Mouse (Mus musculus) urinary bladder, adult 2 months (tissue): ENCODE results near the gene Hcn2. TPM values are rescaled to one million over a fixed set of nuclear protein-coding genes. Genes with fewer than 3 reads are reported as not detected.

Experiments used
- DNase-seq: peaks from one replicate; pipeline ENCODE4 v3.0.0; 2022; ENCODE audit warnings: low spot score
- polyA plus RNA-seq: library from polyadenylated mRNA; depleted of rRNA; stranded (reverse); fragments of >200 nt; gene quantifications from 2 replicates; pipeline ENCODE4 v1.2.3, GENCODE M21; 2012; rRNA removed

Gene Hcn2
- polyA plus RNA-seq, 1 experiment: 0.96 TPM

DNA sequence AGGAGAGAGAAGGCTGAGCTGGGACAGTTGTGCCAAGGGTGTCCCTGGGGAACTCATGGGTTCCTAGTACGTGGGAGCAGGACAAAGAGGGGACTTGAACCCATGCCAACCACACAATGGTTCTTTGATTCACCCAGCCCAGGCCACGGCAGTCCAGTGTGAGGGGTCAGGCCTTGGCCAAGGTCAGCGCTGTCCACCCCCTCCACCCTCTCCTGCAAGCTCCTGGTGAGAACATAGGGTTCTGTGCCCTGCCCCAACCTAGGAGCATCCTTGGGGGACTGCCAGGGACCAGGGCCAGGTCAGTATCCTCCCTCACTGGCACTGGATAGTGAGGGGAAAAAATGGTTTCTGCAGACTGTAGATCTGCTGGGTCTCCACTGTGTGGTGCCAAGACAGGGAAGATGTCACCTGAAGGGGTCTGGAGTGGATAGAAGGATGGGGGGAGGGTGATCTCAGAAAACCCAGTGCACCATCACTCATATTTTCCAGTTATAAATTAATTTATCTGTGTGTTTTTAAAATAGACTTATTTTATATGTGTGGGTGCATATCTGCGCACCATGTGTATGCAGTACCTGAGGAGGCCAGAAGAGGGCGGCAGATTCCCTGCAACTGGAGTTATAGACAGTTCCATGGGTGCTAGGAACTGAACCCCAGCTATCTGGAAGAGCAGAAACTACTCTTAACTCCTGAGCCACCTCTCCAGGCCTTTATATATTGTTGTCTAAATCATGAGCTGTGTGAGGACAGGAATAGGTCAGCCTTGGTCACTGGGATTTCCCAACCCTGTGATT, 58.2 kb downstream of the Hcn2 start:
- DNase-seq: no peak

DNA sequence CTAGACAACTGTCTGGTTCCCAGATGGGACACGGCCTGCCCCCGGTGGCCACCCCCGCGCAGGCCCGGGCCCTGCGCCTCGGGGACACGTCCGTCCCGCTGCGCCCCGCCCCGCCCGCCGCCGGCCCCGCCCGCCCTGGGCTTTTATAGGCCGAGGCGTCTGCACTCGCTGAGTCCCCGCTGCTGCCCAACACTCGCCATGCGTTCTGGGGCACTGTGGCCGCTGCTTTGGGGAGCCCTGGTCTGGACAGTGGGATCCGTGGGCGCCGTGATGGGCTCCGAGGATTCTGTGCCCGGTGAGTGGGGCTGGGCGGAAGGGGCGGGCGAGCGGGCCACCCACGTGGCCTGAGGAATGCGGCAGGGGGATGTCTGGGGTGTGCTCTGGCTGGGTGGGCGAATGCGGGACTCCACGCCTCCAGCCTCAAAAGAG, 60.7 kb downstream of the Hcn2 start, which contains the start of gene Fstl3:
Gene Fstl3 (plus strand): TSS at position 170 of the 429 bp plus-strand sequence.
- DNase-seq: peak; percentile 38

DNA sequence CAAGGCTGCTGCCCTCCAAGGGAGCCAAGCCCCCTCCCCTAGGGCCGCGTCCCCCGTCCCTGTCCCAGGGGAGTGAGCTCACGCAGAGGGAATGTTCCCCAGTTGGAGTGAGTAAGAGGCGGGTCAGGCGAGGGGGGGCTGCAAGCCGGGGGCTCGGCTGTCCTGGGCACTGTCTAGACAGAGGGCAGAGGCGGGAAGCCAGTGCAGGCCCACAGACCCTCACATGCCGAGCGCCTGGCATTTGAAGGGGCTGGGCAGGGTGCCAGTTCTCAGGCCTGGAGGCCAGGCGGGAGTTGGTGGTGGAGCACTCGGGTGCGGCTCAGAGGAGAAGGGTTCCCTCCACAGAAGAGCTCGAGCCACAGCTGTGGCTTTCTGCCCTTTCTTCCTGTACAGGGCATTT, 61.6 kb downstream of the Hcn2 start:
- DNase-seq: peak; percentile 44

DNA sequence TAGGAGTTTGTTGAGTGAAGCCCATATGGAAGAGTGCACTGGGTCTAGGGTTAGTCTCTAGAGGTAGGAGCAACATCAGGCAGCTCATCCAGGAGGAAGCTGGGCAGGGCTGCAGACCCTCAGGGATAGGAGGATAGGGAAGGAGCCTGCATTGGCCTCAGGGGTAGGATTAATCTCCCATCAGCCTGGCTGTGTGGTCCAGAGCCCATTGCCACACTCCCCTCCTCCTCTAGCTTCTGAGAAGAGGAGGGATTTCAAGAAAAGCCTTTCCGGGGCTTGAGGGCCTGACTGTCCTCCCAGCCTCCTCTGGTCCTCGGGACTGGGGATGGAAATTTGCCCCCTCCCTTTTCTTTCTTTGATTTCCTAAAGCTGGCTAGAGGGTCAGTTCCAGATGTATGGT, 62.8 kb downstream of the Hcn2 start:
- peak; percentile 27 for DNase-seq

DNA sequence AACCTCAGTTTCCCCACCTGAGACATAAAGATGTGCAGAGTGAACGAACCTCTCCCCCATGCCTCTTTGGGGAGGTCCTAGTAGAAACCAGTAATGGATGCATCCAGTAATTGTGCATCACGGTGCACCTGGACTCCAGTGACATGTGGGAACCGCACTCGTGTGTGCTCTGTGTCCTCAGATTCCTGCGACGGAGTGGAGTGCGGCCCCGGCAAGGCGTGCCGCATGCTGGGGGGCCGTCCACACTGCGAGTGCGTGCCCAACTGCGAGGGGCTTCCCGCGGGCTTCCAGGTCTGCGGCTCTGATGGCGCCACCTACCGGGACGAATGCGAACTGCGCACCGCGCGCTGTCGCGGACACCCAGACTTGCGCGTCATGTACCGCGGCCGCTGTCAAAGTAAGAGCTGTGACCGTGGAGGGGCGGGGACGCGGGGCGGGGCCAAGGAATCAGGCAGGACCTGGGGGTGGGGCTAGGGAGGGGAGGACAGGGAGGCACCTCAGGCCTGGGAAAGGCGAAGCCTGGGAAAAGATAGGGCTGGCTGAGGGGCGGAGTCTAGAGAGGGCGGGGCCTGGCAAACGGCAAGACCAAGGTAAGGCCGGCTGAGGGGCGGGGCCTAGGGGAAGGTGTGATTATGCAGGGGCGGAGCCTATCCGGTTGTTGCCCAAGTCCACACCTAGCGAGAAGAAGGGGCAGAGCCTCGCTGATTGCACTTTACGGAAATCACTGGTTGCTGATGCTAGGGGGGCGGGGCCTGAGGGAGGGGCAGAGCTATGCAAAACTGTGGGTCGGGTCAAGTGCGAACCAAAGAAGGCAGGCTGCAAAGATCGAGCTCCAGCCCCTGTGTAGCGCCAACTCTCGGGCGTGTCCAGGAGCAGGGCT, 63.6 kb downstream of the Hcn2 start:
- DNase-seq: peak; percentile 86

DNA sequence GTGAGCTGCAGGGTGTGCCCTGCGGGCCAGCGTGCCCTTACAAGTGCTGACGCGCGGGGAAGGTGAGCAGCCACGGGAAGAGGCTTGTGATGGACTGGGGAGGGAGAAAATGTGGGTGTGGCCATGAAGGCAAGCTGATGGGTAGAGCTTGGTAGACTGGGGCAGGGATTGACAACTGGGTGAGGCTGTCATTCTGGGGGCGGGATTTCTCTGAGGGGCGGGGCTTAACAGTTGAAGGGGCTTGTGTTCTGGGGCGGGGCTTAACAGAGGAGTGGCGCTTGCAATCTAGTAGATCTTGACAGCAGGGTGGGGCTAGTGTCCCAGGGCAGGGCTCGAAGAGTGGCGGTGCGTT, 64.2 kb downstream of the Hcn2 start:
- DNase-seq: no peak

DNA sequence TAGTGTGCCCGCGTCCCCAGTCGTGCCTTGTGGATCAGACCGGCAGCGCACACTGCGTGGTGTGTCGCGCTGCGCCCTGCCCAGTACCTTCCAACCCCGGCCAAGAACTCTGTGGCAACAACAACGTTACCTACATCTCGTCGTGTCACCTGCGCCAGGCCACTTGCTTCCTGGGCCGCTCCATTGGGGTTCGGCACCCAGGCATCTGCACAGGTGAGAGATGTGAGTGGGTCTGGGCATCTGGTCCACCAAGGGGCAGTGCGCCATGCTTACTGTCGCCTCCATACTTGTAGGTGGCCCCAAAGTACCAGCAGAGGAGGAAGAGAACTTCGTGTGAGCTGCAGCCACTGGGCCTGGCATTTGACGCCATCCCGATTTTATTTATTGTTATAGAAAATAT, 64.7 kb downstream of the Hcn2 start:
- DNase-seq: no peak

DNA sequence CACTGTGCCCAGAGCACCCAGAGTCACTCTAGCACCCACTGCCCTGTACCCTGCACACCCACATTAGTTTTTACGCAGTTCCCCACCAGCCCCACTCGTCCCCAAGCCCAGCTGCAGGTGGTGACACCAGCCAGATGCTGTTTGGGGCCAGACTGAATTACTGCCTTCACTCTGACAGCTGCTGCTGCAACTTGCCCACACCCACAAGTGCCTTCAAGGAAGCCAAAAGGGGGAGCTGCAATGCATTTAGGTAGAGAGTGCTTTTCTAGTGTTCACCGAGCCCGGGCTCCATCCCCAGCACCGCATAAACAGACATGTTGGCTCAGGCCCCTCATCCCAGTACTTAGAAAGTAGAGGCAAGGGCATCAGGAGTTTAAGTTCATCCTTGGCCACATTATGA, 65.5 kb downstream of the Hcn2 start:
- no peak for DNase-seq

DNA sequence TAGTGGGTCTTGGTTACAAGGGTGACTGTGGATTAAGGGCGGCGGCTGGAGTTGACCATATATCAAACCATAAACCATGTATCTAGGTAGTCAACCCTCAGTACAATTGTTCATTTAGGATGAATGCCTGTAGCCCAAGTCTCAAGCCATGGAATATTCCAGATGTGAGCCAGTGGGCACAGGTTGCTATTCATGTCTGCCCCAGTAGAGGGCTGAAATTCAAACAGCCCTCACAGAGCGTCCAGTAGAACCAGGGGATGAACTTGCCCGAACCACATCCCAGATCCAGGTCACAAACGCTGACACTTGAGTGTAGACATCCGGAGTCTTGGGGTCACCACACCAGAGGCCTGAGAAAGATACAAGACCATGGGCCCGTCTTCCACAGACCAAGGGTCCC, 66.6 kb downstream of the Hcn2 start:
- DNase-seq: no peak

DNA sequence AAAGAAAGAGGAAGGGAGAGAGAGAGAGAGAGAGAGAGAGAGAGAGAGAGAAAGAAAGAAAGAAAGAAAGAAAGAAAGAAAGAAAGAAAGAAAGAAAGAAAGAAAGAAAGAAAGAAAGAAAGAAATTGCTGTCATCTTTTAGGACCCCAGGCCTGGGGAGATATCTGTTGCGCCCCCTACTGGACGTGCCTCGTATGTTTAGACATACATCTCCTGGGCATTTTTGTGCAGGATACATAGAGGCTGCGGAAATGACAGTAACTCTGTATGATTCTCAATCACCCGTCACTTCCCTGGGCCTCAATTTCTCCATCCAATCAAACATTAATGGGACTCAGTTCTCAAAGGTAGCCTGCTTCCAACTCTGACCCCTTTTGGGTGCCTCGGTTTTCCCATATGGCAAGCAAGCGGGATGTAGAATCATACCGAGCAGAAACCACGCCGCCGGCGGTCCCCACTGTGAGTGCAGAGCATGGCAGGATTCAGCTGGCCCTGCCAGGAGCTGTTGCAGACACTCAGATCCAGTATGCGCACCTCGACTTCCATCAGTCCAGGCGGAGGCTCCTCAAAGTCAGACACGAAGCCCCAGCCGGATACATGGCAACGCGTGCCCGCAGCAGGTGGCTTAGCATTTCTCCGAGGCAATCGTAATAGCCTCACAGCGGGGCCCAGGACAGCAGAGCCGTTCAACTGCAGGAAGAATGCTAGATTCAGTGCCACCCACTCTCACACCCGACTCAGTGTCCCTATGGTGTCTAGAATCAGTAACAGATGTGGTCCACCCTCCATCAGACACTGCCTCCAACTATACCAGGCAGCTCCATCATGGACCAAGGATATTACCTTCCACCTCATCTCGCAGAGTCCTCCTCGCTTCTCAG, 67.7 kb downstream of the Hcn2 start:
- no peak for DNase-seq

Other genes with a start within 250 kb of the Hcn2 start
- gene Vmn2r83, start 247.9 kb upstream of the Hcn2 start, polyA plus RNA-seq: not detected in 2 replicates
- gene Plpp2, start 182.8 kb upstream of the Hcn2 start, polyA plus RNA-seq: 21.5 and 29.1 TPM in 2 replicates
- gene Mier2, start 161.4 kb upstream of the Hcn2 start, polyA plus RNA-seq: 54.3 and 59.5 TPM in 2 replicates
- gene Theg, start 129.3 kb upstream of the Hcn2 start, polyA plus RNA-seq: not detected in 2 replicates
- gene C2cd4c, start 102.6 kb upstream of the Hcn2 start, polyA plus RNA-seq: 0.04 and 0.06 TPM in 2 replicates
- 7.4 and 7.6 TPM in 2 replicates for gene Shc2, start 78.7 kb upstream of the Hcn2 start, polyA plus RNA-seq
- gene Odf3l2, start 70.9 kb upstream of the Hcn2 start, polyA plus RNA-seq: not detected in 2 replicates
- gene Madcam1, start 52.1 kb upstream of the Hcn2 start, polyA plus RNA-seq: not detected in 2 replicates
- 29.1 and 33.7 TPM in 2 replicates for gene Tpgs1, start 47.3 kb upstream of the Hcn2 start, polyA plus RNA-seq
- 60.6 and 70.0 TPM in 2 replicates for gene Cdc34, start 34.4 kb upstream of the Hcn2 start, polyA plus RNA-seq
- gene Gzmm, start 27.6 kb upstream of the Hcn2 start, polyA plus RNA-seq: 1.1 and 1.4 TPM in 2 replicates
- gene Bsg, start 12.1 kb upstream of the Hcn2 start, polyA plus RNA-seq: 614 and 631 TPM in 2 replicates
- gene Polrmt, start 29.9 kb downstream of the Hcn2 start, polyA plus RNA-seq: 28.5 and 31.7 TPM in 2 replicates
- gene Fgf22, start 38.4 kb downstream of the Hcn2 start, polyA plus RNA-seq: 0.04 and 0.06 TPM in 2 replicates
- 54.5 and 59.4 TPM in 2 replicates for gene Rnf126, start 50.3 kb downstream of the Hcn2 start, polyA plus RNA-seq
- 41.4 and 44.3 TPM in 2 replicates for gene Fstl3, start 60.6 kb downstream of the Hcn2 start, polyA plus RNA-seq
- 0.47 and 0.49 TPM in 2 replicates for gene Prss57, start 74.3 kb downstream of the Hcn2 start, polyA plus RNA-seq
- gene Palm, start 76.9 kb downstream of the Hcn2 start, polyA plus RNA-seq: 52.6 and 77.5 TPM in 2 replicates
- 0.66 and 0.92 TPM in 2 replicates for gene Misp, start 104.4 kb downstream of the Hcn2 start, polyA plus RNA-seq
- gene Ptbp1, start 137.8 kb downstream of the Hcn2 start, polyA plus RNA-seq: 140 and 166 TPM in 2 replicates
- gene Prtn3, start 157.8 kb downstream of the Hcn2 start, polyA plus RNA-seq: 0.62 and 1.0 TPM in 2 replicates
- gene Plppr3, start 158.0 kb downstream of the Hcn2 start, polyA plus RNA-seq: 1.8 TPM in 2 replicates
- gene Elane, start 169.6 kb downstream of the Hcn2 start, polyA plus RNA-seq: 0.19 TPM in 1 of 2 replicates, not detected in the other
- 564 and 1,194 TPM in 2 replicates for gene Cfd, start 174.2 kb downstream of the Hcn2 start, polyA plus RNA-seq
- 31.7 and 40.9 TPM in 2 replicates for gene Med16, start 192.3 kb downstream of the Hcn2 start, polyA plus RNA-seq
- not detected in 2 replicates for gene Gm26602, start 194.2 kb downstream of the Hcn2 start, polyA plus RNA-seq
- 5.5 and 5.7 TPM in 2 replicates for gene Kiss1r, start 200.3 kb downstream of the Hcn2 start, polyA plus RNA-seq
- gene R3hdm4, start 204.6 kb downstream of the Hcn2 start, polyA plus RNA-seq: 140 and 147 TPM in 2 replicates
- 3.8 and 4.1 TPM in 2 replicates for gene Arid3a, start 210.4 kb downstream of the Hcn2 start, polyA plus RNA-seq
- gene Wdr18, start 243.5 kb downstream of the Hcn2 start, polyA plus RNA-seq: 23.5 and 25.0 TPM in 2 replicates